Mouse (Mus musculus) adrenal gland, adult 8-10 months (tissue): ENCODE results near the gene Anks1b. TPM values are rescaled to one million over a fixed set of nuclear protein-coding genes. Genes with fewer than 3 reads are reported as not detected.
"Not testable (repeated sequence)": the region's sequence is repeated elsewhere in the genome, so short reads cannot be mapped to it uniquely, and the experiment has no call there.

Experiments
- DNase-seq: peaks from one replicate; pipeline ENCODE4 v3.0.0; 2022
- total RNA-seq, 4 experiments: library from RNA; stranded (reverse); gene quantifications; 2 replicates each; pipeline ENCODE4 v1.2.4; 2022

Anks1b gene
- total RNA-seq, 4 experiments from 2014 or later, result 0.32 to 2.5 (median 0.62) TPM

- DNase-seq, result no peak
These were observed 706.7 kb downstream of the Anks1b start for GRCm38 (mm10) chr10:90579970-90580369.

GRCm38 (mm10) chr10:90584052-90584451, 710.7 kb downstream of the Anks1b start:
- DNase-seq, result no peak

- DNase-seq, result no peak
These were observed 722.8 kb downstream of the Anks1b start for GRCm38 (mm10) chr10:90596142-90596541.

GRCm38 (mm10) chr10:90596576-90596975, 723.3 kb downstream of the Anks1b start:
- DNase-seq, result no peak

- no peak for DNase-seq
These were observed 725.8 kb downstream of the Anks1b start for GRCm38 (mm10) chr10:90599149-90599548.

- DNase-seq, result no peak
These were observed 726.6 kb downstream of the Anks1b start for GRCm38 (mm10) chr10:90599726-90600531.

- DNase-seq, result no peak
These were observed 734.3 kb downstream of the Anks1b start for GRCm38 (mm10) chr10:90607586-90607985.

GRCm38 (mm10) chr10:90609437-90609836, 736.1 kb downstream of the Anks1b start:
- DNase-seq, result no peak

GRCm38 (mm10) chr10:90613051-90613450, 739.7 kb downstream of the Anks1b start:
- DNase-seq, result no peak

- no peak for DNase-seq
These were observed 741.9 kb downstream of the Anks1b start for GRCm38 (mm10) chr10:90615196-90615595.

GRCm38 (mm10) chr10:90616622-90617021, 743.3 kb downstream of the Anks1b start:
- no peak for DNase-seq

- no peak for DNase-seq
These were observed 744.5 kb downstream of the Anks1b start for GRCm38 (mm10) chr10:90617664-90618296.

- DNase-seq, result no peak
These were observed 754.2 kb downstream of the Anks1b start for GRCm38 (mm10) chr10:90627532-90627931.

GRCm38 (mm10) chr10:90630099-90630698, 756.9 kb downstream of the Anks1b start:
- DNase-seq, result no peak

- not testable (repeated sequence) for DNase-seq
These were observed 757.5 kb downstream of the Anks1b start for GRCm38 (mm10) chr10:90630794-90631193.

GRCm38 (mm10) chr10:90637352-90637751, 764.0 kb downstream of the Anks1b start:
- no peak for DNase-seq

- no peak for DNase-seq
These were observed 776.4 kb downstream of the Anks1b start for GRCm38 (mm10) chr10:90649681-90650080.

- DNase-seq, result peak; percentile 10
These were observed 784.3 kb downstream of the Anks1b start for GRCm38 (mm10) chr10:90657416-90658120.

GRCm38 (mm10) chr10:90666746-90667145, 793.4 kb downstream of the Anks1b start:
- peak; percentile 78 for DNase-seq

- no peak for DNase-seq
These were observed 797.0 kb downstream of the Anks1b start for GRCm38 (mm10) chr10:90670291-90670690.

GRCm38 (mm10) chr10:90672135-90672534, 798.8 kb downstream of the Anks1b start:
- DNase-seq, result no peak

- DNase-seq, result no peak
These were observed 801.1 kb downstream of the Anks1b start for GRCm38 (mm10) chr10:90674362-90674761.

GRCm38 (mm10) chr10:90677421-90677820, 804.1 kb downstream of the Anks1b start:
- DNase-seq, result no peak
